Mouse (Mus musculus): ENCODE measurements at regions not wholly inside any gene's neighbourhood (a gene's known extent, or its start where the extent isn't known, plus 50 kb on each side); places are given as distances from the start of the nearest gene placed in this dataset.

DNA sequence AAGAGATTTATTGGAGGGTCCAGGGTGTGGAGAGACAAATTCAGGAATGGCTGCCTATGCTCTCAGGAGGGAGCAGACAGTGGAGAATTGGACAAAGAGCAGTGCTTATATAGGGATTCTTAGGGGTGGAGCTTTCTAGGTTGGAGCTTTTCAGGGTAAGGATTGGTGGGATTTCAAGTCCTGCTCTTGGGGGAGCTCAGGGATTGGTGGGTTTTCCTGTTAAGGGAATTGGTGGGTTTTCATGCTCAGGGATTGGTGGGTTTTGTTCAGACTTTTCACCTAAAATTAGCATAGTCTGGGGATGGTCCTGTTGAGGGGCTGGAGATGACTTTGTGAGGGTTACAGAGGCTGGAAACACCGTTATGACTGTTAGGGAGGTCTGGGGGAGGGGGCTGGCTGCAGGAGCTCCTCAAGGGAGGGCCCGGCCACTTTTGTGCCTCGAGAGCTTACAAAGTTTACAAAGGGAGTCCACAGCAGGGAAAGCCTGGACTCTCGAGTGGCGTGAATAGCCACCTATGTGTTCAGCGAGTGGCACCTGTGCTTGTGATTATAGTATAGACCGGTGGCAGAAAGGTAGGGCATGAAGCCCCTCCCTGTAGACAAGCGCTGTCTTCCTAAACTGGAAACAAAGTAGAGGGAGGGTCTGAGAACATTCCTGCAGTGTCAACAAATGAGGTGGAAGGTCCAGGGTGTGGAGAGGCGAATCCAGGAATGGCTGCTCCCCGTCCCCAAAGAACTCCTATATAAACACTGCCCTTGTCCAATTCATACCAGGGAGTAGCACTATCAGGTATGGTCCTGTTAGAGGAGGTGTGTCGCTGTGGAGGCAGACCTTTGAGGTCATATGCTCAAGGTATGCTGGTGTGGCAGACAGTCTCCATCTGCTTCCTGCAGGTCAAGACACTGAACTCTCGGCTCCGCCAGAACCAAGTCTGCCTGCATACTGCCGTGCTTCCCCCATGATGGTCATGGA is 278.1 kb upstream of the Zfp64 start:
- no peak for DNase-seq

DNA sequence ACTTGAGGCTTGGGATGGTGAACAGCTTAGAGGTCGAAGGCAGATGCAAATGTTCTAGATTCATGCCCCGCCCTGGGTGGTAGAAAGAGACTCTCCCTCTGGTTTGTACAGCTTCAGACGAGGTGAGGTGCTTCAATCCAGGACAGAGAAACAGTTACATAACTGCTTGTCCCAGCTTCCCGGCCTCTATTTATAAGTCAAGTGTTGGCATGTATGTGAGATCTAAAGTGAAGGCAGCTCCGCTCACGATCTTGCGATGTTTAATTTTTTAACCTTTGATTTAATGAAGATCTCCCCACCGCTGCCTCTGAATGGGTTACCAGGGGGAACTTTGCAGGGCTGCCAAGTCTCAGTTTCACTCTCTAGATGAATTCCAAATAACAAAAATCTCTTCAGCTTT is 266.9 kb upstream of the Zfp64 start:
- no peak for DNase-seq

- no peak for DNase-seq
Measured at GRCm38 (mm10) chr2:169221141-169221540, 265.8 kb upstream of the Zfp64 start.

DNA sequence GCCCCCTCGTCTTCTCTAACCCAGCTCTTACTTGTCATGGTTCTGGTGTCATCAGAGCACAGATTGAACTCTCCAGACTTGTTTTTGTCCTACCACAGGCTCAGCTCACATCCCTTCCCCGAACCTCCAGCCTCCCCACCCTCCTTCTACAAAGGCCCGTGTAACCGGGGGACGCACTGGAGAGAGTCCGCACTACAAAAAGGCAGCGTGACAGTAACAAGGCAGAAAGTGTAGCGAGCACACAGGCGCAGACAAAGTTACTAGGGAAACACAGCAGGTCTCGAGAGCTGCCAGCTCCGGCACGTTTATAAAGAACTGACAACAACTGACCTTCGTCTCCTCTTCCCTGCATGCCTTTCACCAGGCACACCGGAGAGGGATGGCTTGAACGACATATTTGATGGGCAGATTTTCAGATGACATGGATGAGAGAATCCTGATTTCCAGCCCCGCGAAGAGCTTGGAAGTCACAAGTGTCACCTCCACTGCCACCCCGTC is 260.2 kb upstream of the Zfp64 start:
- DNase-seq: no peak

- DNase-seq: no peak
Measured at GRCm38 (mm10) chr2:169214396-169214795, 259.0 kb upstream of the Zfp64 start.

DNA sequence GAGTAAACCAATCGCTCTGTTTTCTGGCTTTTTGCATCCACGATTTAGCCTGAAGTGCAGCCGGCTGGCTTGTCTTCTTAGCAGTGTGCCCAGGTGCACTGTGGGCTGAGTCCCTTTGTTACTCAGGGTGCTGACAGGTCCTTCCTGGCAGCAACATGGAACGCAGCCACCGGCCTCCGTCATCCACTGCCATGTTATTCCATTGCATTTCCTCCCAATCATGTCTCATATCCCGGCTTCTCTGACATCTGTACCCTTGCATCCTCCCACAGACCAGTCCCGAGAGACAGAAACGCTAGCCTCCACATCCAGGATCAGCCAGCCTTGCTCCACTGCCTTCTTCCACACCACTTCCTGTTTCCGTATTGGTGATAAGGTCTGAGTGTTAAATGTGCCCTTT is 257.9 kb upstream of the Zfp64 start:
- peak in 1 of 2 experiments; percentile 39 for DNase-seq

GRCm38 (mm10) chr2:169212676-169213257 is 257.4 kb upstream of the Zfp64 start:
- DNase-seq: no peak

DNA sequence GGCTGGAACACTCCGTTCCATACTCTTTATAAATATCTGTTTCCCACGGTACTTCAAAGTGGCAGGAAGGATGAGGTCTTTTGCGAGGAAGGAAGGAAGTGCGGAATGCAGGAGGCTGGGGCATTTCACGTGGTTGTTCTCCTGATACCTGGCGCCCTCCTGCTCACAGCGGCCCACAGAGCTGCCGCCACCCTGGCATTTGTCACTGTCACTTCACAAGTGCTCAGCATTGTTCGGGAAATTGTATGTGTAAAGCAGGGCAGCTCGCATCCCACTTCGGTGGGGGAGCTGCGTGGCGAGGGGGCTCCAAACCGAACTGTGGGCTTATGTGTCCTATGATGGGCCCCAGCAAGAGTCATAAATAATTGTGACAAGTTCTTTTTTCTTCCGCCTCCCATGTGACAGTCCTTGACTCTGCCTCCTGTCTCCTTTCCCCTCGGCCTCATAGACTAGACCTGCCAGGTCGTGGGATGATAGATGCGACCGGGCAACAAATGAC is 248.9 kb upstream of the Zfp64 start:
- DNase-seq: peak; percentile 13 to 40

- no peak for DNase-seq
Measured at GRCm38 (mm10) chr2:169191974-169192373, 236.6 kb upstream of the Zfp64 start.

DNA sequence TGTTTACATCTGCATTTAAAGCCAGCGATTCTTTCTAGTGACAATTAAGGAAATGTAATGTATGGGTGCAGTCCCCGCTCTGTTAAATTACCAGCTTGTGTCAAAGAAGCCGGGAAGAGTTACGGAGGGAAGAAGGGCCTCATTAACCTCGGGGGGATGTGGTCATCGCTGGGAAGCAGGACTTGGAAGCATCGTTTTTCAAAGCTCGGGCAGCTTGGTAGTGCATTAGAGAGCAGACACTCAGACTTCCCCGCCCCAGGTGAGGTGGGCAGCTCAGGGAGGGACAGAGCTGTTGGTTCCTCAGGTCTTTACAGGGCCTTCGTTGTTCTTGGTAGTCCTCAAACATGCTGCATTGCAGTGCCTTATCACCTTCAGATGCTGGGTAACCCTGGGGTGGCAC is 236.1 kb upstream of the Zfp64 start:
- no peak for DNase-seq

DNA sequence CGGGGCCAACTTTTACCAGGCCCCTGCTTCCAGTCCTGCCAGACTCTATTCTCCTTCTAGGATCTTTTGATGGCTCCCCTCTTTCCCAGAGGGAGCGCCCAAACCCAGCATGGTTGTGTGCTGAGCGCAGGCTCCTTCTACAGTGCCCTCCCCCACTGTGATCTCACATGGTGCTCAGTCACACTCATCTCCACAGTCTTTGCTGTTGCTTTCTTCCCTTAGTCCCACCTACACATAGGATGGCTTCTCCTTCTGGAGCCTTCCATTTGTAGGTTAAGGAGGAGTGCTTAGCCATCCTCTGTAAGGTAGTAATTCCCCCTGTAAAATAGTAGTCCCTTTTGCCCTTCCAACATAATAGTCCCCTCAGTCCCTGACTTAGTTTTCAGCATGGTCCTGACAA is 222.2 kb upstream of the Zfp64 start:
- DNase-seq: no peak

- no peak for DNase-seq
Measured at GRCm38 (mm10) chr2:169168795-169169194, 213.4 kb upstream of the Zfp64 start.

DNA sequence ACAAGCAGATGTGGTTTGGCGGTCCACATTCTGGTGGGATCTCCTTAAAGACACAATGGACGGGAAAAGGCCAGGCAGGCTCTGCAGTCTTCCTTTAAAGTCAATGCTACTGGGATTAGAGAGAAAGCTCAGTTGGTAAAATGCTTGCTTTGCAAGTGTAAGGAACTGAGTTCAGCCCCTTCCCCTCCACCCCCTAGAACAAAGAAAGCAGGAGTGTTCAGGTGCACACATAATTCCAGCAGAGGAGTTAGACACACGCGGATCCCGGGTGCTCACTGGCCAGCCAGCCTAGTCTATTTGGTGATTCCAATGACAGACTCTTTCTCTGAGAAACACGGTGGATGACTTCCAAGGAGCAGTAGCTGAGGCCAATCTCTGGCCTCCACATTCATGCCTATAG is 213.0 kb upstream of the Zfp64 start:
- no peak for DNase-seq

GRCm38 (mm10) chr2:169161651-169162050 is 206.3 kb upstream of the Zfp64 start:
- peak; percentile 11 to 37 for DNase-seq

GRCm38 (mm10) chr2:169158760-169159159 is 203.4 kb upstream of the Zfp64 start:
- no peak for DNase-seq

DNA sequence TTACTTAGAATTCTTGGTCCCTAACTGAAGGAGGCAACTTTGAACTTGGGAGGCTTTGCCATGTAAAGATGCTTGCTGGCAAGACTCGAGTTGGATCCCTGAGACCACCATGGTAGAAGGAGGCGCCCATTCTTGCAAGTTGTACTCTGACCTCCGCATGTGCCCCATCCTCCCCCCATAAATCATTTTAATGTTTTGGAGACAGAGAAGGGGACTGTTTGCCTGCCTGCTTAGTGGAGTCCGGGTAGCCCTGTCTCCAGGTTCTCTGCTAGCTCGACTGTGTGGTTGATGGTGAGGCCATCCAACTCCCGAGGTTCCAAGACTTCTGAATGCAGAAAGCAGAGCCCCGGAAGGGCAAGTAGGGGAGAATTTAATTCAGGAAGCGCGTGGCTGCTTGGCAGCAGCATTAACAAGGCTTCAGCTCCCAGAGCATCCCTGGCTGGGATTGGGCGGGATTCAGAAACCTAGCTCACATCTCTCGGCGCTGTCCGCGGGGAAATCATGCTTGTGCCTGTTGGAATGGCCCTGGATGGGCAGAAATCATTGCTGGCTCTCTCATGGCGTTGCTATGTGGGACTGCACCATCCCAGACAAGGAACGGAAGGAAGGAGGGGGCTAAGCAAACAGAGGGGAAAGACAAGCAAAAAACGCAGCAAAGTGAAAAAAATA is 202.8 kb upstream of the Zfp64 start:
- peak; percentile 13 to 33 for DNase-seq

- DNase-seq: peak in 1 of 2 experiments; percentile 11
Measured at GRCm38 (mm10) chr2:169156908-169157307, 201.5 kb upstream of the Zfp64 start.

- DNase-seq: no peak
Measured at GRCm38 (mm10) chr2:169154881-169155280, 199.5 kb upstream of the Zfp64 start.

- no peak for DNase-seq
Measured at GRCm38 (mm10) chr2:169147655-169148054, 192.3 kb upstream of the Zfp64 start.

- DNase-seq: peak in 1 of 2 experiments; percentile 38
Measured at GRCm38 (mm10) chr2:169142224-169142623, 186.8 kb upstream of the Zfp64 start.

- peak in 1 of 2 experiments; percentile 43 for DNase-seq
Measured at GRCm38 (mm10) chr2:169133855-169134254, 178.5 kb upstream of the Zfp64 start.

- no peak for DNase-seq
Measured at GRCm38 (mm10) chr2:169125476-169125875, 170.1 kb upstream of the Zfp64 start.

DNA sequence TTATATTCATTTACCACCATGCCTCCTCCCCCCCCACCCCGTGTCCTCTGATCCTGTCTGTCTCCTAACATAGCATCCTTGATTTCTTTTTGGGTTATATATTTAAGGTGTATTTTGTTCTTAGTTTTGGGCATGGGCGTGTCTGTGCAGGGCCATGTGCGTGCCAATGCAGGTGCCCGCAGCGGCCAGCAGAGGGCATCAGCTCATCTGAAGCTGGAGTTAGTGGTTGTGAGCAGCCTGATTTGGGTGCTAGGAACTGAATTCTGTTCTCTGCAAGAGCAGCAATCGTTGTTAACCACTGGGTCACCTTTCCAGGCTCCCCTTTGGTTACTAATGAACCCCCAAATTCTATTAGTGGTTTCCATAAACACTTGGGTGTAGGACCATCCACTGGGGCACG is 167.5 kb upstream of the Zfp64 start:
- no peak for DNase-seq
